Mouse (Mus musculus): ENCODE measurements around the gene Snx3. TPM values are rescaled to one million over a fixed set of nuclear protein-coding genes. Genes with fewer than 3 reads are reported as not detected.

The Snx3 gene
- total RNA-seq, 2 experiments from 2014 or later = 205 to 213 TPM

Other genes starting within 250 kb of the Snx3 start
- gene Foxo3, start 225.3 kb upstream of the Snx3 start, total RNA-seq (2021) = 10 to 100 TPM; 56.1 to 62.1 TPM
- gene Afg1l, start 23.5 kb upstream of the Snx3 start, total RNA-seq (2021) = 10 to 100 TPM in 1 of 2 experiments, 1 to 10 TPM in 1; 9.9 to 11.2 TPM
- 10 to 100 TPM; 11.0 to 13.8 TPM for gene Nr2e1, start 81.6 kb downstream of the Snx3 start, total RNA-seq (2021)
- 10 to 100 TPM; 46.8 to 48.8 TPM for gene Ostm1, start 81.8 kb downstream of the Snx3 start, total RNA-seq (2021)